7 mouse cellular contexts compared by ENCODE assay signal in genomic region chrX:73458877-73459392, GRCm38 (mm10). TPM values are rescaled to one million over a fixed set of nuclear protein-coding genes. Genes with fewer than 3 reads are reported as not detected.
DNase-seq lines count a peak whose midpoint lies in the region; ATAC-seq and TF ChIP-seq lines count a peak whose summit lies in the region.

Gene Haus7 (minus strand): TSS chrX:73459044.

- WGBS in embryonic facial prominence, embryonic 10.5 days: 21% methylated on average over 26 of the region's 26 CpGs
- WGBS in intestine, postnatal 0 days: 17% methylated on average over 26 of the region's 26 CpGs
- 26% methylated on average over 26 of the region's 26 CpGs for WGBS in midbrain, embryonic 12.5 days
- 13% methylated on average over 26 of the region's 26 CpGs for WGBS in small intestine, adult 2 months

- peak; percentile 91 for DNase-seq in adrenal gland, postnatal 10 days
- DNase-seq in embryonic facial prominence, embryonic 10.5 days (ENCODE audit: low spot score): peak; percentile 93
- DNase-seq in gonadal fat pad, adult 2 months (ENCODE audit: low read depth): peak; percentile 51
- DNase-seq in left cerebral cortex, postnatal 4 days: peak; percentile 93

- 0 out of 2 replicates have a peak, but pooled peaks cover under 1% of the 10 kb centered on the region for H3K36me3 ChIP-seq in embryonic facial prominence, embryonic 10.5 days (replicated peaks)
- H3K36me3 ChIP-seq in intestine, postnatal 0 days (ENCODE audit: control insufficient read depth, insufficient read depth): no peaks in the 10 kb centered on the region
- 0 out of 2 replicates have a peak, but pooled peaks cover 4% of the 10 kb centered on the region for H3K36me3 ChIP-seq in midbrain, embryonic 12.5 days
- H3K36me3 ChIP-seq in small intestine, adult 2 months (ENCODE audit: control insufficient read depth, insufficient read depth, low read length): no peaks in the 10 kb centered on the region

- peak within 1 kb of the TSS; percentile 34; the same call in 1 of the 2 replicates for H3K9ac ChIP-seq in intestine, postnatal 0 days (ENCODE audit: low read depth, low read length)
- H3K9ac ChIP-seq in midbrain, embryonic 12.5 days (replicated peaks): peak within 1 kb of the TSS; percentile 55

- peak; percentile 100 for ATAC-seq in intestine, postnatal 0 days
- peak; percentile 100 for ATAC-seq in midbrain, embryonic 12.5 days (ENCODE audit: low FRiP score, low read depth)

- intact Hi-C loops in left cerebral cortex, postnatal 4 days (cut with DNase I): no loop called here

- no peak; the same call in 1 of the 2 replicates for TF ChIP-seq POLR2A in small intestine, adult 2 months (IDR thresholded peaks at IDR 0.05; ENCODE audit: low read depth, low read length)

- H3K4me2 ChIP-seq in intestine, postnatal 0 days (replicated peaks; ENCODE audit: low read depth): peak within 1 kb of the TSS; percentile 64
- H3K4me2 ChIP-seq in midbrain, embryonic 12.5 days (replicated peaks): peak within 1 kb of the TSS; percentile 59

- peak; percentile 76 for TF ChIP-seq CTCF in intestine, postnatal 0 days (IDR thresholded peaks at IDR 0.05; ENCODE audit: low read depth)
- peak; percentile 48; the same call in 1 of the 2 replicates for TF ChIP-seq CTCF in small intestine, adult 2 months (IDR thresholded peaks at IDR 0.05; ENCODE audit: extremely low read depth, insufficient read length, insufficient replicate concordance, low read depth, low read length)

- H3K27me3 ChIP-seq in embryonic facial prominence, embryonic 10.5 days (replicated peaks; ENCODE audit: low read depth, poor library complexity, severe bottlenecking): peaks cover 17% of the 10 kb centered on the region; the same call in 1 of the 2 replicates
- no peaks in the 10 kb centered on the region for H3K27me3 ChIP-seq in intestine, postnatal 0 days (replicated peaks; ENCODE audit: control insufficient read depth, insufficient read depth, low read length)
- no peaks in the 10 kb centered on the region for H3K27me3 ChIP-seq in midbrain, embryonic 12.5 days
- no peaks in the 10 kb centered on the region for H3K27me3 ChIP-seq in small intestine, adult 2 months (ENCODE audit: control insufficient read depth, insufficient read depth, low read length)

- 0 out of 2 replicates have a peak, but pooled peaks cover 3% of the 10 kb centered on the region for H3K9me3 ChIP-seq in embryonic facial prominence, embryonic 10.5 days
- H3K9me3 ChIP-seq in intestine, postnatal 0 days (ENCODE audit: control insufficient read depth): no peaks in the 10 kb centered on the region
- no peaks in the 10 kb centered on the region for H3K9me3 ChIP-seq in midbrain, embryonic 12.5 days

- peak within 1 kb of the TSS; percentile 66 for H3K4me3 ChIP-seq in embryonic facial prominence, embryonic 10.5 days
- H3K4me3 ChIP-seq in intestine, postnatal 0 days (ENCODE audit: low read depth, low read length): peak within 1 kb of the TSS; percentile 45
- H3K4me3 ChIP-seq in midbrain, embryonic 12.5 days: peak within 1 kb of the TSS; percentile 55
- peak within 1 kb of the TSS; percentile 97 for H3K4me3 ChIP-seq in small intestine, adult 2 months (ENCODE audit: low read depth, low read length)

- peak within 1 kb of the TSS; percentile 75 for H3K27ac ChIP-seq in embryonic facial prominence, embryonic 10.5 days (replicated peaks)
- no peak within 1 kb of the TSS for H3K27ac ChIP-seq in intestine, postnatal 0 days (ENCODE audit: low read depth, low read length)
- H3K27ac ChIP-seq in midbrain, embryonic 12.5 days (replicated peaks): no peak within 1 kb of the TSS
- H3K27ac ChIP-seq in small intestine, adult 2 months (ENCODE audit: insufficient read depth, low read depth, low read length): no peak within 1 kb of the TSS

- H3K4me1 ChIP-seq in embryonic facial prominence, embryonic 10.5 days: peaks cover 8% of the 10 kb centered on the region
- H3K4me1 ChIP-seq in intestine, postnatal 0 days (replicated peaks; ENCODE audit: control insufficient read depth, insufficient read depth, low read length): no peaks in the 10 kb centered on the region
- peaks cover 5% of the 10 kb centered on the region; the same call in 1 of the 2 replicates for H3K4me1 ChIP-seq in midbrain, embryonic 12.5 days
- H3K4me1 ChIP-seq in small intestine, adult 2 months (ENCODE audit: control insufficient read depth, insufficient read depth, insufficient read length, low read length): peaks cover 4% of the 10 kb centered on the region; the same call in 1 of the 2 replicates

RNA-seq across cellular contexts. Expression of gene Haus7, which starts in this region (rescaled TPM):
- total RNA-seq in adrenal gland, postnatal 10 days (2021): 10 to 100 TPM; 24.3 to 34.8 TPM
- 94.0 and 99.8 TPM in 2 replicates for polyA plus RNA-seq in embryonic facial prominence, embryonic 10.5 days (2016; fragmentation: Nextera tagmentation; extraction: Ambion mirVana)
- 16.0 and 22.5 TPM in 2 replicates for polyA plus RNA-seq in gonadal fat pad, adult 2 months (2012; rRNA removed)
- 38.2 and 38.6 TPM in 2 replicates for polyA plus RNA-seq in intestine, postnatal 0 days (2015; fragmentation: Nextera tagmentation; extraction: Ambion mirVana)
- total RNA-seq in left cerebral cortex, postnatal 4 days (2021): 10 to 100 TPM; 27.8 to 28.0 TPM
- 62.7 and 69.6 TPM in 2 replicates for polyA plus RNA-seq in midbrain, embryonic 12.5 days (2016; fragmentation: Nextera tagmentation; extraction: Ambion mirVana)
- 5.1 and 9.3 TPM in 2 replicates for polyA plus RNA-seq in small intestine, adult 2 months (2012; rRNA removed)

Comparison
In these comparisons a context has a peak if more than half of its experiments do, and no peak if none do; other contexts are left out.
1. H3K4me3 ChIP-seq: peak in every context shown above with its lines; median percentile 97 in small intestine, adult 2 months; 66 in embryonic facial prominence, embryonic 10.5 days; 55 in midbrain, embryonic 12.5 days; 45 in intestine, postnatal 0 days.